Mouse (Mus musculus): ENCODE data around the gene Ankrd33b.

The Ankrd33b gene

DNA sequence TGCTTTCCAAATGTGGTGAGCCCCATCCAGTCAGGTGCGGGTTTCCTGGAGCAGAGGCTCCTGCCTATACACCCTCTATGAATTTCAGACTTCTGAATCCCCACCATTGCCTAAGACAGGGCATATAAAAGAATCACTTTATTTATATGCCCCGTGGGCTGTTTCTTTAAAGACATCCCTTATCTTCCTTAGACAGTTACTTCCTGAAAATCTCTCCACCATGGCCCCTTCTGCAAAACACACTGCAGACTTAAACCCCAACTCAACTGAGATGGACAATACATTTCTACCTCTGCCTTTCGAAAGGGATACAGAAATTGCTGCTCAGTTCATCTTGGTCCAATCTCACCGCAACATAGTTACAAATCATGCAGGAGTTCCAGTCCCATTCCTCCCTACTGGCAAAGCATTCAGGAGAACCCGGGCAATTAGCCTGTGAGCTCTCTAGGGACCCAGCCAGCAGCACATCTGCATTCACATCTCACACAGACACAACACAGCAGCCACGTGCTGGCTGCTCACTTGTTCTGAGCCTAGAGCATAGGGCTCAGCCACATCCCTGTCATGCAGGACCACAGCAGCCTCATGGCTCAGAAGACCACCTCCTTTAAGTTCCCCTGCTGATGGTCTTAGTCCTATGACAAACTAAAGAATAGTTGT lies 68.1 kb downstream of the Ankrd33b start:
- no peak for DNase-seq

DNA sequence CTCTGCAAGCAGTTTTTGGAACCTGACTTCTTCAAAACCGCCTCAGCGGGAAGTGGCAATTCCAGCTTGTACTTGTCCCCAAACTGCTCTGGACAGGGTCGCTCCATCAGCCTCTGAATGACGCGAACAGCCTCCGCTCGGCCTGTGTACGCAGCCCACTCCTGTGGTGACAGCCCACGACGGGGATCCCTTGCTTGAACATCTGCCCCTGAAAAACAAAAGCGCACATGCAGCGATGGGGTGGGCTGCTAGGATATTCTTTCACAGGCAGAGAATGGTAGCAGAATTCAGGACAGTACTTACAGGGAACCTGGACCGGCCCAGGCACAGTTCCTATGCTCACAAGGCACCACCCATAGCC lies 69.8 kb downstream of the Ankrd33b start:
- DNase-seq: no peak

DNA sequence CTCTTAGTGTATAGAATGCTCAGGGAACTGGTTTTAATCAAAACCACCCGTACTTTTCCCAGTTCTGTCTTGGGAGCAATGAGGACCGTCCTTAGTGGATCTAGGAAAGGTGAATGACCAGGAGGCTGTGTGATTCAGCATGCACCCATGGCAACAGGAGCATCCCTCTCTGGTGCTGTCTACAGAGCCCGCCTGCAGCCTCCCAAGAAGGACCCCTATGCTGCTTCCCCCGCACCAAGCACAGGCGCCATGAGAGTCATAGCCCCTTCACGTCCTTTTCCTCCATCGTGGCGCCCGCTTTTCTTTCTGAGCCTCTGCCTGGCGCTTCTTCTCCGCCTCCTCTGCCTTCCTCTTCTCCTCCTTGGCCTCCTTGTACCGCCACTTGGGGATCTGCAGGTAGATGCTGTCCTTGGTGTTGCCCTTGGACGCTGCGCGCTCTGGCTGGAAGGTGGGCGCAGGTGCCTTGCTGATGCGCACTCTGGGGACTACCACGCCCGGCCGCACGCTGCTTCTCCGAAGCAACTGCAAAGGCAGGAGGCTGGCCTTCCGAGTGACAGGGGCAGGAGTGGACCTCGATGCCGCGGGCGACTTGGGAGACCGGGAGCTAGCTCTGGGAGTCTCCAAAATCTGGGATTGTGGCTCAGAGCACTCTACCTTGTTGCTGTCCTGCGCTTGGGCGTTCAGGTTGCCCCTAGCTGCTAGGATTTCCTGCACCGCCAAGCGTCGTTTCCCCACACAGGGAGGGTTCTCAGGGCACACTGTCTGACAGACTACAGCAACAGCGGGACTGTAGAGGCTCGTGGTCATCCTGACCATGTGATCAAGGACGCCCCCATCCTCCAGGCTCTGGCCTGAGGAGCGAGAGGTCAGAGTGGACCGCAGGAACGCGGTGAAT lies 70.4 kb downstream of the Ankrd33b start:
- no peak for DNase-seq

DNA sequence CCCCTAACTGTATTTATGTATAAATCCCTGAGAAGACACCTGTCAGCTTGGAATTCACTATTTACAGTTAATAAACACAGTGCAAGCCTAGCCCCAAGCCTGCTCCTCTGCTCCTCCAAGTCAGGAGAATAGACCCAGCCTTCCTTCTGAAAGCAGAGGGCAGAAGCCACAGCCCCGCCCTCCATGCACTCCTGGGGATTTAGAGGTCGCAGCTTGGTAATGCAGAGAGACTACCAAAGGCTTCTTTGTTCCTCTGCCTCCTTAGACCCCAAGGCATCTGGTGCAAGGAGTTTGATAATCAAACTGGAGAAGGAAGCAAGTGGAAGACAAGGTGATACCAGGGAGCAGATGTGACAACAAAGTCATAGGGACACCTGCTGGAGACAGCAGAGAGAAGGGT lies 73.2 kb downstream of the Ankrd33b start:
- DNase-seq: no peak

DNA sequence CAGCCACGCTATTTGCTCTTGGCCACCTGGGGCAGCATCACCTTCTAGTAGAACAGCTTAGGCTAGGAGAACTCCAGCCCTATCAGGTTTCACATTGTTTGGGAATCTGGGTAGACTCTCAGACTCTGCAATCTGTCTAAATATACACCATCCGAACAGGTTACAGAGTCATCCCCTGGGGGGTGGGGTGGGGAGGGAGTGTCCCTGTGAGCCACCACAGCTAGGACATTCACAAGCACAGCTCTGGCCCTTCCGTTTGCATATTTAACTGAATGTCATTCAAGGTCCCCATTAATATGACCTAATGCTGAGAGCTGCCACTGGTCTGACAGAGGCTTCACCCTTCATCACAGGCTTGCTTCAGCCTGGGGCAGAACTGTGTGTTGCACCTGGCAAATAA lies 74.9 kb downstream of the Ankrd33b start:
- no peak for DNase-seq

DNA sequence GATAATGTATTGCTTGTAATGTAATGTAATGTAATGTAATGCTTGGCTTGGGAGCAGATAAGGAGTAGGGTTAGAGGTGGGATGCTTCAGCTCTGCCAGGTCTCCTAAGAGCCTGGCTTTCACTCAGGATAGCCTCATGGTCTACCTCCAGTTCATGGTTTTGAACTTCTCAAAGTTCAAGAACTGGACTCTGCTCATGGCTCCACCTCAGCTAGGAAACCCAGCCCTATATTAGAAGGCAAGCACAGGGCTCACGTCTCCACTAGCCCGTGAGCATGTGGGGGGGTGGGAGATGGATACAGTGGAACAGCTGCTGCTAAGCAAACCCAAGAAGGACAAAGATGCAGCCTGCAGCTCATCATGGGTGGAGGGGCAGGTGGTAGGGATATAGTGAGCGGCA lies 81.8 kb downstream of the Ankrd33b start:
- no peak for DNase-seq

DNA sequence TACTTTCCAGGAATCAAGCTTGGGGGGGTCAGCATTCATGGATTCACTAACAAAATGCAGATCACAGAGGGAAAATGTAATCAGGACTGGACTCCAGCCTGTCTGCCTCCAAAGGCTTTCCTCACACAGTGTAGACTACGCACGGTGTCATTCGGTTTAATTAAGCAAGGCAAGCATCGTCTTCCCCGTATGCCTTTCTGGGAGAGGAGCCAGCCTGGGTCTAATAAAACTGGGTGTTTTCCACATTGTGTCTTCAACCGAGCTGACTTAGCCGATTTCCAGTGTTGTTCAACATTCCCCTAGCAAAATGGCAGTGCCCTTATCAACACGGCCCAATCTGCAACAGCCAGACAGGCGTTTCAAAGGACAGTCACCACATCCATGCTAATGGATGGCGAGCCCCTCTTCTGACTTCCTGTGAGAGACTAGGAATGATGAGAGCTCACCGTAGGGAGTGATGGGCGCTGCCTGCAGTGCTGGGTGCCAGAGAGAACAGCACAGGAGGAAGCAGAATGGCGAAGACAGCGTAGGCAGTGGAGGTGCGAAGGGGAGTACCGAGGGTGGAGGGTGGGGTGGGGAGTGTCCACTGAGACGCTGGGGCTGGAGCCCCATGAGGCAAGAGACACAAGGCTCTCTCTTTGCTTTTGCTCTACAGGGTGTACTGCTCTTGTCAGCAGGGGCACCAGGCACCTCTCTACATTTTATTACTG lies 82.4 kb downstream of the Ankrd33b start:
- peak; percentile 16 for DNase-seq

DNA sequence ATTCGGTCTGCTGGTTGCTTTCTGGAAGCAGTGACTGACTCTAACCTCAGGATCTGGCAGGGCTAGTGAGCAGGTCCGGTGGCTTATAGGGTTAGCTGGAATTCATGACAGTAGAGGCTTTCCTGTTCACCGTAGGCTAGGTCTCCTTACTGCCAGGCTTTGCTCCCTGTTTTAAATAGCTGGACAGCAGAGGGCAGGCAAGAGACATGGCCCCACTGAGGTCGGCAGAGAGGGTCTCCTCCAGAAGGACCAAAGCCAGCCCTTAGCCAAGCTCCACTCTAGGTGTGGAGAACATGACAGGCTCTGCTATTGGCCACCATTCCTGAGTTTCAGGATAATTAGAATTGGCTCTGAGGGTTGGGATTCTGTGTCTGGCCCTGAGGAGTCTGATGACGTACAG lies 83.4 kb downstream of the Ankrd33b start:
- DNase-seq: no peak

DNA sequence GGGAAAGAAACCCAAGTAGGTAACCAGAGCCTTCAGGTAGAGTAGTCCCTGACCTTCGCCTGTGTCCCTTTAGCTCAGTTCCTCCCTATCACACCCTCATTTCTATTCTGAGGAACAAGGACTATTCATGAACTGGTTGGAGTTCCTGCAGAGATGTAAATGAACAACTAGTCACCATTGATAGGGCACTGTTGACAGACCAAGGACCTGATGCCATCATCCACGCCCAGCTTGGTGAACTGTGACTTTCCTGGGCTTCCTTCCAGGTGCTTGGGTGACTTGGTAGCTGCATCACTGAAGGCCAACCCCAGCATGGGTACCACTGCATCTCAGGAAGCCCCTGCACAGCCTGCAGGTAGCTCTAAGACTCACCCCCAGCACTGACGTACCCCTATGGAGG lies 85.2 kb downstream of the Ankrd33b start:
- no peak for DNase-seq

DNA sequence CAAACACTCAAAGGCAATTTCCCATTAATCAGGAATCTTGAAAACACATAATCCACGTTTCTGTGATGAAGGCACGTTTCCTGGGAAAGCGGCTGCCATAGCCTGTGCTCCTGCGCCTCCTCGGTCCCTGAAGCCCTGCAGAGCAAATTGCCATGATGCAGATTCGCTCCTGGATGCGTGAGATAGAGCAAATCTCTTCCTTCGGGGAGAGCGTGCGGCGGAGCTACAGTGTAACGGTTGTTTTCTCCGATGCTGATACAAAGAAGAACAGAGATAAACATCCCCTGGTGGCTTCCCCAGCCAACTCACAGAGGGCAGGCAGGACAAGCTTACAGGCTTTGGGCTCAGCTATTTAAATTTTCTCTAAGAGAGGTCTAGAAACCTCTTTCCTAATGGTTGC lies 85.7 kb downstream of the Ankrd33b start:
- no peak for DNase-seq

DNA sequence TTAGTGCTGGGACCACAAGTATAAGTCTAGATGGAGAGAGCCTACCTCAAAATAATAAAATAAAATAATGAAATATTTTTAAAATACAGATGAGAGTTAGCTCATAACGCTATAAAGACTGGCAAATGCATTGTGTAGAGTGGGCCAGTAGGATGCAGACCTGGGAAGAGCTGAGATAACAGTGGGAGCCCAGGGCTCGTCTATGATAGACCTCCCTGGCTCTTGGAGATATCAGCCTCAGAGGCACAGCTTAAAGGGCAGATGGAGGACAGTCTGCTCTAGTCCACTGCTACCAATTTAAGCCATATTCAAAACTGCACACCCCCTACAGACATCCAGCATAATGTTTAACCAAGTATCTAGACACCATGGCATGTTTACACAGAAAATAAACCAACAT lies 86.8 kb downstream of the Ankrd33b start:
- no peak for DNase-seq

DNA sequence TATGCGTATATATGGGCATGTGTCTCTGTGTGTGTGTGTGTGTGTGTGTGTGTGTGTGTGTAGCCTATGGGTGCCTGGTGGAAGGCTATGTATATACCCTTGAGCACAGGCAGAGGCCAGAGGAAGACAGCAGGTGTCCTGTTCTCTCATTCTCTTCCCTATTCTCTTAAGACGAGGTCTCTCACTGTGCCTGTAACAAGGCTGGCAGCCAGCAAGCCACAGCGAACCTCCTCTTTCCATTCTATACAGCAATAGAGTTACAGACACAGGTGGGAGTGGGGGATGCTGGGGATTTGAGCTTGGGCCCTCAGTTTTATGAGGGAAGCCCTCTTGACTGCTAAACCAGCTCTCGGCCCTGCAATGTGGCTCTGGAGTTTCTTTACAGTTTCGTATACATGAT lies 87.5 kb downstream of the Ankrd33b start:
- DNase-seq: no peak

DNA sequence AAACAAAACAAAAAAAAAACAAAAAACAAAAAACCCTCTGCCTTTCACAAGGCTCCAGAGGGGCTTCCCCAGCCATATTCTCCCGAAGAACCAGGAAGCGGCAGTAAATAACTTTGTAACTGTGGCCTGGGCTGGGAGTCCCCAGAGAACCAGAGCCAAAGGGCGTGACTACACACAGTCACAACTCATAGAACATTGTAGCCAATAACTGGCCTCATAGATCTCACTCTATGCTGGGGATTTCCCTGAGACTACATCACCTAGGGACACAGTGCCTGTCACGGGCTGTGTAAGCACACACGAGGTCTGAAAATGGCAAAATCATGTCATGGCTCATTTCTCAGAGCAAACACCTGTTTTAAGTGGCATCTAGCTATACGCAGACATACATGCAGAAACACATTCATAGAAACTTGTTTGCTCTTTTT lies 87.9 kb downstream of the Ankrd33b start:
- DNase-seq: no peak

DNA sequence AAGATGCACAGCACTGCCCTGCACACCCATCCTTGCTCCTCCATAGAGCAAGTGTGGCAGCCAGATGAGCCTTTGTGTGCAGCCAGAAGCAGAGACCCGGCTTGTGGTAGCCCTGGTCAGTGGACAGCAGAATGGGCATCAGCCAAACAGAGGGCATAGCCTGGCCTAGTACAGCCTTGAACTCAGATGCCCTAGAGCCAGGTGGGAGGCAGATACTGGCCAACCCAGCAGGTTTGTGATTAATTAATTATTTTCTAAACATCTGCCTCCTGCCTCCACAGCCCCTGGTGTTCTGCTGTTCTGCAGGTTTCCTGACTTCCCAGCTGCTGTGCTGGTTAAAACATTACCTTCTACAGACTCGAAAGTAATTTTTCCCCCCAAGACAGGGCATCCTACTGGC lies 88.4 kb downstream of the Ankrd33b start:
- DNase-seq: no peak

DNA sequence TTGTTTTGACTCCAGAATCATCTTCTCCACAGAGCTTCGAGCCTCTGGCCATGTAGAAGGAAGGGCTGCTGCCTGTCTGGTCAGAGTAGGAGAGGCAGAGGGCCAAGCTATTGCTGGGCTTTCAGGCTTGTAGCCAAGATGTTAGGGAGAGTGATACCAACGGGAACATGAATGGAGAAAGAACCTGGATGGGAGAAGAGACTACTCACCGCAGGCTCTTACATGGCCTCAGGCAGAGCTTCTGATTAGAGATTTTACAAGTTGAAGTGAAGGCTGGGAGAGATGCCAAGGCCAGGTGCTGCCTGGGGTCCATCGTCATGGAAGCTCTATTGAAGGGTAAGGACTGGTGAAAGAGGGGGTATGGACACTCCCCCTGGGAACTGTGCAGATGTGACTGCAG lies 89.4 kb downstream of the Ankrd33b start:
- no peak for DNase-seq

DNA sequence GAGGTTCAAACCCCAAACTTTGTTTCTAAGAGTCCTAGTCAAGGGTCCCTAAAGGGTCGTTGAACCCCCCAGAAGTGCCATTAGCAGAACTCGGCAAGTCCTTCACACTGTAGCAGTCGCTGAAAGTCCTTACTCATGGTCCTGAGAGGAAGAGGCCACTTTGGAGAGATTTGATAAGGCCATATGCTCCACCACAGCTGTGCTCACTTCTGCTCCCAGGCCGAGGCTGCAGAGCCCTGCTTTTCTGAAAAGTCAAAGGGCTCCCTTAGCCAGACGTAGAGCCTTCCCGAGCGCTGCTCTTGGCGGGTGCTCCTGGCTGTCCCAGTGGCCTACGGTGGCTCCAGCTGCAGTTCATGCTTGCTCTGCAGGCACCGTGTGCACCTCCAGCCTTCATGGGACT lies 94.0 kb downstream of the Ankrd33b start:
- no peak for DNase-seq

DNA sequence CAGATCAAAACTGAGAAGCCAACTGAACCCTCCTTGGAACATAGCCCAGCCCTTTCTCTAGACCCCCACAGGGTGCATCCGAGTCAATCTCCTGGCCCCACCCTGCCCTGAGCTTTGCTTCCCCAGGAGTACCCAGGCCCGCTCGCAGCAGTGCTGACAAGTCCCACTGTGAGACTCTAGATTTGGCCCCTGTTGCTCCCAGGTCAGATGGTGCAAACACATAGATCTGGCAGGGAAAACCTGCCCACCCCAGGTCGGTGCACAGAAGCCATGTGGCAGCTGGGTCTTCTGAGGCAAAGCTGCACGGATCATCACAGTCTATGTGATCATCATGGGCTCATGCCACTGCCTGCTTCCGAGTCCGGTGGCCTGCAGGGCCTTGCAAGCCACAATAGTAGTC lies 94.8 kb downstream of the Ankrd33b start:
- DNase-seq: no peak

DNA sequence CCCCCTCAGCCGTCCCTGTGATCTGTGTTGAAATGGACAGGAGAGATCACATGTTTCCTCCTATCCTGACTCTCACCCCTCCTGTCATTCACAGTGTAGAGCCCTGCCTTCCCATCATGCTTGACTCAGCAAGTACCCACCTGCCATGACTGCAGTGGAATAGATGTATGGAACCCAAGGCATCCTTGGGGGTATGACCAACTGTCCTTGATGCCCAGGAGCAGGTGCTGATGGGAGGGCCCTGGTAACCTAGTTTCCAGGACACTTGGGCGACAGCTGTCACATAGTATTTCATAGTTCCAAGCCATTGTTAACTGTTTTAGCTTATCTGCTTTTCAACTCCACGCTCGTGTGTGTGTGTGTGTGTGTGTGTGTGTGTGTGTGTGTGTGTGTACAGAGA lies 98.0 kb downstream of the Ankrd33b start:
- DNase-seq: no peak

DNA sequence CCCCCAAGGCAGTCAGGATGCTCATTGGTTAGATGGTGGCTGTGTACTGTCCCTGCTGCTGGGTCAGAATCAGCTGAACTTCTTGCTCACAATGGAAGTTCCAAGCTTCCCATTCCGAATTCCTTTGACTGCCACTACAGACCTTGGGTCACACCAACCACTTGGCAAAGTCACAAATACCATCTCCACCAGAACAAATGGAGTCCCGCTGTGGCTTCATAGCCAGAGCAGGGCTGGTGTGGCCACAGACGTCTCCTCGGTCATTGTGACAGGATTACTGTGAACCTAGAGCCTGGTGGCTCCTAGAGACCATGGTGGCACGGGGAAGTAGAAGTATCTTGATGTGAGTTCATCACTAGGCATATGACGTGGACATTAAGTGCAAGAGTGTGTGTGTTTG lies 99.4 kb downstream of the Ankrd33b start:
- no peak for DNase-seq

DNA sequence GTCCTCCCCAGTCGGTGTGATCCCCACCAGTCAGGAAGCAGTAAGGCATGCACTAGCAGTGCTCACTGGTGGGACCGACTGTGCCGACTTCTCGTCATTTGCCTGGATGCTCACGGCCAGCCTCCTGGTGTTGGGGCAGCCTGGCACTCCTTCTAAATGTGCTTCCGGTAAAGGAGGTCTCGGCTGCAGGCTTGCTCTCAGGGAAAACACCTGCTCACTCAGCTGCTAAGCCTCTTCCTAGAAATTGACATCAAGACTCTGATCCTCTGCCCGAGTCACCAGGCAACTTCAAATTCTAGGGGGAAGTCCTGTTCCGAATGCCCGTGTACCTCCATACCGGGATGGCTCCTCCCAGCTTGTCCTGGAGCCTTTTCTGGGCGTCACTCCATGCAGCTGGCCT lies 101.7 kb downstream of the Ankrd33b start:
- DNase-seq: no peak

DNA sequence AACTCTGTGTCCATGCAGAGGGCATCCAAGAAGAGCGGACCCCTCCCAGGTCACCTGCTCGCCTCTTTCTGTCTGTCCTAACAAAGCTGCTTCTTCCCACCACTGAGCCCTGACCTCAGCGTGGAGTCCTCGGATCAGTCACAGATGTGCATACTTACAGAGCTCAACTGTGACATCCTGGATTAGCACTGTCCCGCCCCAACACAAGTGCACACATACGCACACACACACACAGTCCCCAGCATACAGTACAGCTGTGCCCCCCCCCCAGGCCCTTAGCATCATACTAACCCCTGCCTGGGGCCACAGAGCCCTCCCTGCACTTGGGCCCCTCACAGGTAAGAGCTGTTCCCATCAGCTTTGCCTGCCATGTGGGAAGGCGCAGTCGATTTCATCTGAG lies 102.1 kb downstream of the Ankrd33b start:
- no peak for DNase-seq

DNA sequence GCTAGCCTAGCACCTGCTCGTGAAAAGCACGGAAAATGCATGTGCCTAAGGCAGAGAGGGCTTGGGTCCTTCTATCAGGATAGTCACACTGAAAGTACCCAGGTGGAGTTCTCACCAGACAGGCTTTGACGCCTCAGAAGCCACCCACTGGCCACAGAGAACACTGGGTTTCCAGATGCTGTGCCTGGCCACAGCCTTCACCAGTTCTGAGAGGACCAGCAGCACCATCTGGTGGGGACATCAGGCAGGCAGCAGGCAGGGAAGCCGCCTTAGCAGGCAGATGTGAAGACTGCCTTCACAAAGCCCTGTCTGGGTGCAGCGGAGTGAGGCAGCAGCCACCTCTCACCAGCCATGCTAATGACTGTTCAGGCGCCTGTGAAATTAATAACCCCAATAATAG lies 102.7 kb downstream of the Ankrd33b start:
- peak; percentile 83 for DNase-seq

DNA sequence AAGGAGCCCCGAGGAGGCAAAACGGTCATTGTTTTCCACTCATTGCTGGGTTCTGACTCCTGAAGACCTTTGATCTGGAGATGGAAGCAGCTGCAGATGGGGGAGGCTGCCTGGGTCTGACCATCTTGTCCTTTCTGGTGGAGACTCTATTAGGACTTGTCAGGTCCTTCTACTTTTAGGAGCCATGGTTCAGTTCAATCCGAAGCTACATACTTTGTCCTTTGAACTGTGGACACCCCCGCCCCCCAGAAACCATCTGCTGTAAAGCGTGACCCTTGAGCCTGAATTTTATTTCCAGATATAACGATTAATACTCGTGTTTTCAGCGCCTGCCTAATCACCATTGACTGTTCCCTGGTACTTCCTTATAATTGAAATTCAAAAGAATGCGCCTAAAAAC lies 105.2 kb downstream of the Ankrd33b start:
- no peak for DNase-seq

DNA sequence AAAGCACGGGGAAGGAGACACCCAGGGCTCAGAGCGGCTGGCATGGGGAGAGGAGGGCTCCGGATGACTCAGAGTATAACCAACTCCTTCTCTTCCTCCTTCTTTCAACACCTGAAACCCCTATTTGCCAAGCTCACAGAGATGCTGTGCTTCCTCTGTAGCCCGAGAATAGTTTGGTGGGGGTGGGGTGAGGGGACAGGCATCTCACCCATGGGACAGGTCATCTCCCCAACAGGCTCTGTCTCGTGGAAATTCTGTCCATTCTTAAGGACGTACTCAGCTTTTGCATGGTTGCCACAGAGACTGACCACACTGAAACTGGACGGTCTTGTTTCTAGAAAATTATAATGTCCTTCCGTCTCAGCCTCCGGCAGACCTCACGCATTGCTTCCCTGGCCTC lies 106.4 kb downstream of the Ankrd33b start:
- DNase-seq: no peak
